Mouse (Mus musculus) midbrain, postnatal 0 days (tissue): ENCODE results near the gene Zfp318. TPM values are rescaled to one million over a fixed set of nuclear protein-coding genes. Genes with fewer than 3 reads are reported as not detected.

Experiments
- ATAC-seq: fragments of 200-750 bp; cut with Nextera tagmentation; 2 replicates; pipeline ENCODE4 v1.8.0; 2017; ENCODE audit warnings: moderate number of reproducible peaks, mild to moderate bottlenecking, moderate TSS enrichment, moderate library complexity; ENCODE audit not compliant: low FRiP score
- DNase-seq: peaks from one replicate; pipeline ENCODE4 v3.0.0-alpha.2; 2015; ENCODE audit warnings: low spot score
- H3K27ac ChIP-seq: fragments of 300-500 bp; sonication (generic); 2 replicates; pipeline ENCODE4 v1.5.1; 2014; ENCODE audit warnings: low read depth, mild to moderate bottlenecking, low read length, mixed read lengths
- H3K27me3 ChIP-seq: fragments of 300-500 bp; sonication (generic); 2 replicates; pipeline ENCODE4 v1.6.1; 2014; ENCODE audit warnings: low read length, control low read depth, mixed read lengths; ENCODE audit not compliant: insufficient read depth
- H3K36me3 ChIP-seq: fragments of 300-500 bp; sonication (generic); 2 replicates; pipeline ENCODE4 v1.6.1; 2014; ENCODE audit warnings: low read length, control low read depth, mixed read lengths; ENCODE audit not compliant: insufficient read depth
- H3K4me1 ChIP-seq: fragments of 300-500 bp; sonication (generic); 2 replicates; pipeline ENCODE4 v1.6.1; 2014; ENCODE audit warnings: mild to moderate bottlenecking, control low read depth, antibody characterized with exemption, low read length, mixed read lengths; ENCODE audit not compliant: insufficient read depth
- H3K4me2 ChIP-seq: fragments of 300-500 bp; sonication (generic); 2 replicates; pipeline ENCODE4 v1.6.1; 2014; ENCODE audit warnings: low read depth, mild to moderate bottlenecking, low read length, mixed read lengths; ENCODE audit not compliant: poor library complexity, severe bottlenecking
- H3K4me3 ChIP-seq: fragments of 300-500 bp; sonication (generic); 2 replicates; pipeline ENCODE4 v1.5.1; 2014; ENCODE audit warnings: low read depth, mild to moderate bottlenecking, low read length, moderate library complexity
- H3K9ac ChIP-seq: fragments of 300-500 bp; sonication (generic); replicated peaks from 2 replicates; pipeline ENCODE4 v1.6.1; 2014; ENCODE audit warnings: mild to moderate bottlenecking, low read length, moderate library complexity, mixed read lengths; ENCODE audit not compliant: poor library complexity, severe bottlenecking
- H3K9me3 ChIP-seq: fragments of 300-500 bp; sonication (generic); 2 replicates; pipeline ENCODE4 v1.6.1; 2016; ENCODE audit warnings: low read length, control low read depth
- CTCF ChIP-seq: IDR thresholded peaks from 2 replicates; pipeline ENCODE4 v1.5.1; 2016; ENCODE audit warnings: antibody characterized with exemption, mild to moderate bottlenecking
- WGBS: fragments of 180-500 bp; shearing (Covaris S2); extraction: QIAGEN DNeasy Blood & Tissue Kit; methylation state at CpG from one replicate; pipeline ENCODE4 v1.1.7; 2014; 5-methylcytosine and 5-hydroxymethylcytosine counted together
- polyA plus RNA-seq: library from polyadenylated mRNA; unstranded; fragments of >200 nt; fragmentation: Nextera tagmentation; extraction: Ambion mirVana; gene quantifications from 2 replicates; pipeline ENCODE4 v1.2.1, GENCODE M21; 2015
- total RNA-seq: library from RNA; depleted of rRNA; stranded (reverse); fragments of >200 nt; gene quantifications from 2 replicates; pipeline ENCODE4 v1.2.3, GENCODE M21; 2014

Gene Zfp318
- total and polyA plus RNA-seq, 2 experiments from 2014 or later: 25.0 to 33.7 TPM

DNA sequence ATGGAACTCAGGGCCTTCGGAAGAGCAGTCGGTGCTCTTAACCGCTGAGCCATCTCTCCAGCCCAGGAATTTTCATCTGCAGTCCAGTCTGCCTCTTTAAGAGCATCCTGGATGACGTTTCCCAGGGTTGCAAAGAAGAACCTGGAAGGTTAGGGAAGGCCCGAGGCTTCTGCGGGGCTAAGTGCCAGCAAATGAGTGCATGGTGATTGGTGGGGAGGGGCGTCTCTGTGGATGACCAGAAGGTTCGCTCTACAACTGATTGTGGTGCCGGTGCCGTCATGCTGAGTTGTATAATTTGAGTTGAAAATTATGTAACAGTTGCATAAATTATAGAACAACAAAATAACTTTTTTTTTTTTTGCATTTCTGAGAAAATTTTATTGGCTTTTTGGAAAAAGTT lies 55.6 kb downstream of the Zfp318 start:
- Histone ChIP-seq H3K4me3 (no peak overlapping the region), H3K9me3 (no peaks in the 10 kb centered on the region), H3K9ac (no peak overlapping the region), H3K27me3 (no peaks in the 10 kb centered on the region), H3K4me2 (no peak overlapping the region), H3K27ac (no peak overlapping the region), H3K36me3 (no peaks in the 10 kb centered on the region; the same call in 1 of the 2 replicates), H3K4me1 (no peaks in the 10 kb centered on the region)
- no peak for TF ChIP-seq CTCF
- ATAC-seq: no peak
- WGBS: 95% methylated on average over 10 of the region's 10 CpGs
- DNase-seq: no peak

DNA sequence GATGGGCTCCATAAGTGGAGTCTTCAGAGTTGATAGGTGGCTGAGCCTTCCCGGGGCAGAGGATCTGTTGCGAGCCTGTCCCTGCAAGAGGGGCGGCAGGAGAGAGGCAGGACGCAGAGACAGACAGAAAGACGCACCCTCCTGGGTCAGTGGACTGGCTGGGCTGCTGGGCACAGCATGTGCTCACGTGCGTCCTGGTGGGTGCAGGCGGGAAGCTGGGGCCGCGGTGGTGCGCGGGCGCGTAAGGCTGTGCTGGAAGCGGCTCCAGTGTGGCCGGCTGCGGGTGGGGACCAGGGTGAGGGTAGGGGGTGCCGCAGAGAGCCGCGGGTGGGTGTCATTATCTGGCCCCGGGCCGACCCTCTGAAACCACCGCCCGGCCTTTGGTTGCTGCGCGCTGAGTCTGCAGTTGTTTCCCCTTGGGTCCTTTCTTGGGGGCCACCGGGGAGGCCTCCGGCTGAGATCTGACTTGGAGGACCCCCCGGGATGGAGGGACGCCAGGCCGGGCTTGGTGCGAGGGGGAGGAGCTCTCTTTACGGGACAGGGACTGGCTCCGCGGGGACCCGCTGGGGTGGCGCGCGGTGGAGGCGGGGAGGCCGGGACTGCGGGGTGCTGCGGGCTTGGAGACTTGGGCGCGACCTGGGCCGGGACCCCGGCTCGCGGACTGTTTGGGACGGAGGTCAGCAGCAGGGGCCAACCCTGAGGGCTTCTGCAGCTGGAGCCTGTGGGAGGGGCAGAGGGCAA lies 61.5 kb downstream of the Zfp318 start:
- Histone ChIP-seq H3K27ac (no peak overlapping the region), H3K9ac (no peak overlapping the region), H3K36me3 (peaks cover 20% of the 10 kb centered on the region), H3K4me3 (no peak overlapping the region), H3K4me1 (no peaks in the 10 kb centered on the region), H3K9me3 (no peaks in the 10 kb centered on the region), H3K27me3 (peaks cover 9% of the 10 kb centered on the region; the same call in 1 of the 2 replicates), H3K4me2 (peak overlapping the region; percentile 15; the same call in 1 of the 2 replicates)
- 18% methylated on average over 44 of the region's 50 CpGs for WGBS
- no peak for TF ChIP-seq CTCF
- ATAC-seq (no peak), DNase-seq (no peak)

DNA sequence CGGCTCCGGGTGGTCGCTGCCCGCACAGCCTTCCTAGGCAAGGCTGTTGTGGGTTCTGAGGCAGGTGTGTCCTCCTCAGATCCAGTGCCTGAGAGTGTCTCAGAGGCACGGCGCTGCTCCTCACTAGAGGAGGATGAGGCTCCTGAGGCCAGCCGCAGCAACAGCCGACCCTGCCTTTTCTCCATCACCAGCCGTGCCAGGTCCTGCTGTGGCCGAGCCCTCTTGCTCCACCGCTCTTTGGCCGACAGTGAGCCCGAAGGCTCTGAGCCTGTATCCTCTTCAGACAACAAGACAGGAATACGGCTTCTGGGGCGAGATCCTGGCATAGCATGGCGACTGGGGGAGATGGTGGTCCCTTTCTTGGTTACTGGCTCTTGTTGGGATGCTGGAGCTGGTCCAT lies 62.7 kb downstream of the Zfp318 start:
- TF ChIP-seq CTCF: no peak
- Histone ChIP-seq H3K4me3 (no peak overlapping the region), H3K9me3 (no peaks in the 10 kb centered on the region), H3K27me3 (peaks cover 9% of the 10 kb centered on the region; the same call in 1 of the 2 replicates), H3K4me1 (no peaks in the 10 kb centered on the region), H3K9ac (no peak overlapping the region), H3K4me2 (no peak overlapping the region), H3K27ac (no peak overlapping the region), H3K36me3 (peaks cover 22% of the 10 kb centered on the region)
- WGBS: 90% methylated on average over 16 of the region's 16 CpGs
- no peak for DNase-seq
- no peak for ATAC-seq

DNA sequence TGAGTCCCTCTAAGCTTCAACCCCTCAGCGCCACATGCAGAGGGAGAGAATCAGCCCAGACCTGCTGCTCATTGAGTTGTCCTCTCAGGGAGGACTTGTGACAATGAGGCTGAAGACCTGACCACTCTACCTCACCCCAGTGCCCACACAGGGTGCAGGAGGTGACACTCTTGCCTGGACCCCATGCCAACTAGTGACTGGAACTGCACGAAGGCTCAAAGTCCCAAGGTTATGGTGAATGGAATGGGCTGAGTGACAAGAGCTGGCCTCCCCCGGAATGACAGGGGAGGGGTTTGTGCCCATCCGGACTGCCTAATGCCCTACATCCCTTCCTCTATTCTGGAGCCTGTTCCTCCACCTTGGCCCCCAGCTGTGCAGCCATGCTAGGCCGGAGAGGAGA lies 69.2 kb downstream of the Zfp318 start:
- Histone ChIP-seq H3K4me2 (no peak overlapping the region), H3K4me1 (peaks cover 13% of the 10 kb centered on the region; the same call in 1 of the 2 replicates), H3K9ac (no peak overlapping the region), H3K27ac (no peak overlapping the region), H3K36me3 (peaks cover 4% of the 10 kb centered on the region; the same call in 1 of the 2 replicates), H3K27me3 (no peaks in the 10 kb centered on the region), H3K9me3 (no peaks in the 10 kb centered on the region), H3K4me3 (no peak overlapping the region)
- no peak for TF ChIP-seq CTCF
- ATAC-seq: no peak
- 39% methylated on average over 5 of the region's 5 CpGs for WGBS
- DNase-seq: no peak

DNA sequence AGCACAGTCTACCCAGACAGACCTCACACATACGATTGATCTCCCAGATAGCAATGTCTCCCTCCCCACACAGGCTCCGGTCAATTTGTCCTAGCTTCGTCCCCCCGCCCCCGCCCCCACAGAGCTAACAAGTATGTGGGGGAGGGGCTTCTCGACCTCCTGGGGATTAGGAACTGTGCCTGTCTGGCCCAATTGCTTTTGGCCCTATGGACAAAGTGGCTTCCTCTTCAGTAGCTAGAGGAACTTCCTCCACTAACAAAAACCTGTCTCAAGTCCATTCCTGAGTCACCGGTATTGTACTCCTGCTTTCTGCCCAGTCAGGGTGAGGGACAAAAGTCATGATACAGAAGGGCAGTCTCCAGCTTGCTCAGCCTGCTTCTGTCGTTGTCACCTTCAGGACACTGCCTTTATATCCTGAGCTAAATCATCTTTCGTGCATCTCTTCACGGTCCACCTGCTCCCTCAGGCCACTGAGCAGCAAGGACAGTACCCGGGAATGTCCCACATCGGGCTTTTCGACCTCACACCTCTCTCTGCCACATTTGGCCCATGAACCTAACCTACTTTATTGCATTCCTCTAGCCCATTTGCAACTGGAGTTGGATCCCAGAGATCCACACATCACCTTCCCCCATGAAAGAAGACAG lies 69.9 kb downstream of the Zfp318 start:
- H3K36me3 ChIP-seq: peaks cover 4% of the 10 kb centered on the region; the same call in 1 of the 2 replicates
- ATAC-seq: no peak
- H3K9me3 ChIP-seq: no peaks in the 10 kb centered on the region
- H3K4me3 ChIP-seq: no peak overlapping the region
- WGBS: 11% methylated on average over 13 of the region's 13 CpGs
- H3K9ac ChIP-seq: no peak overlapping the region
- no peak overlapping the region for H3K27ac ChIP-seq
- peaks cover 13% of the 10 kb centered on the region; the same call in 1 of the 2 replicates for H3K4me1 ChIP-seq
- TF ChIP-seq CTCF: no peak
- H3K4me2 ChIP-seq: peak overlapping the region; percentile 57
- no peaks in the 10 kb centered on the region for H3K27me3 ChIP-seq
- DNase-seq: no peak

DNA sequence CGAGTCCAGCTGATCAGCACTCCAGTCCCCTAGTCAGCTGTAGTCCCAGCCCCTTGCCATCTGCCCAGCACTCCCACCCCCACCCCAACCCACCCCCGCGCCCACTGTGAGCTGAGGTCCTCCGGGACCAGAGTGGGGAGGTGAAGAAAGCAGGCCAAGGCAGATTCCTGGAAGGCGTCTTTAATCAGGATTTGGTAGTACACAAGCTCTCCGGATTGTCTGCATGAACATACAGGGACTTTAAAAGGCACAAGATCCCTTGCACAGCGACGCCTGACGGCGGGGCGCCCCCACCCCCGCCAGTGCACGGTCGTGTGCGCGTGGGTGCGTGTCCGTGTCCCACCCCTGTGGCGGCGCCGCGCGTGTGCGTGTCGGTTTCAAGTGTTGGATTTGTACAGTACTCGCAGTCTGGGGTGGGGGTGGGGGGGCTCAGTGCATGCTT lies 70.5 kb downstream of the Zfp318 start:
- TF ChIP-seq CTCF: peak; percentile 43
- DNase-seq: no peak
- Histone ChIP-seq H3K4me3 (peak overlapping the region; percentile 16; the same call in 1 of the 2 replicates), H3K9ac (peak overlapping the region; percentile 42; the same call in 1 of the 2 replicates), H3K9me3 (no peaks in the 10 kb centered on the region), H3K4me2 (peak overlapping the region; percentile 57), H3K36me3 (peaks cover 4% of the 10 kb centered on the region; the same call in 1 of the 2 replicates), H3K4me1 (peaks cover 13% of the 10 kb centered on the region; the same call in 1 of the 2 replicates), H3K27me3 (no peaks in the 10 kb centered on the region), H3K27ac (no peak overlapping the region)
- 4% methylated on average over 26 of the region's 26 CpGs for WGBS
- 0 out of 2 replicates have a peak, but pooled peaks have one; percentile 33 for ATAC-seq
